Mouse (Mus musculus): ENCODE measurements around the gene Trpm5.
A peak's percentile ranks its signal among the peaks of the same experiment; 100 is the strongest.

Trpm5 gene

GRCm38 (mm10) chr7:143059202-143059870 lies 35.1 kb downstream of the Trpm5 start:
- DNase-seq (ENCODE audit: low read depth, low spot score) = no peak

GRCm38 (mm10) chr7:143058221-143058697 lies 36.2 kb downstream of the Trpm5 start:
- DNase-seq (ENCODE audit: low read depth, low spot score) = no peak

GRCm38 (mm10) chr7:143057667-143058220 lies 36.7 kb downstream of the Trpm5 start:
- DNase-seq (ENCODE audit: low read depth, low spot score) = no peak

GRCm38 (mm10) chr7:143057023-143057422 lies 37.4 kb downstream of the Trpm5 start:
- DNase-seq (ENCODE audit: low read depth, low spot score) = no peak

- DNase-seq (ENCODE audit: low read depth, low spot score) = no peak
Observed at GRCm38 (mm10) chr7:143055499-143056186, 38.8 kb downstream of the Trpm5 start.

GRCm38 (mm10) chr7:143055001-143055400 lies 39.4 kb downstream of the Trpm5 start:
- DNase-seq (ENCODE audit: low read depth, low spot score) = no peak

- DNase-seq (ENCODE audit: low read depth, low spot score) = no peak
Observed at GRCm38 (mm10) chr7:143054612-143054965, 39.9 kb downstream of the Trpm5 start.

GRCm38 (mm10) chr7:143053961-143054611 lies 40.4 kb downstream of the Trpm5 start:
- peak; percentile 54 for DNase-seq (ENCODE audit: low read depth, low spot score)

- DNase-seq (ENCODE audit: low read depth, low spot score) = peak; percentile 77
Observed at GRCm38 (mm10) chr7:143053008-143053899, 41.2 kb downstream of the Trpm5 start.

GRCm38 (mm10) chr7:143052626-143053007 lies 41.8 kb downstream of the Trpm5 start, which contains the start of gene Cd81:
Cd81 (plus strand) TSS chr7:143052739.
- peak; percentile 83 for DNase-seq (ENCODE audit: low read depth, low spot score)

GRCm38 (mm10) chr7:143051316-143051715 lies 43.1 kb downstream of the Trpm5 start:
- DNase-seq (ENCODE audit: low read depth, low spot score) = no peak

GRCm38 (mm10) chr7:143049841-143050816 lies 44.3 kb downstream of the Trpm5 start:
- DNase-seq (ENCODE audit: low read depth, low spot score) = peak; percentile 71

- no peak for DNase-seq (ENCODE audit: low read depth, low spot score)
Observed at GRCm38 (mm10) chr7:143049331-143049730, 45.1 kb downstream of the Trpm5 start.

- no peak for DNase-seq (ENCODE audit: low read depth, low spot score)
Observed at GRCm38 (mm10) chr7:143046358-143046757, 48.1 kb downstream of the Trpm5 start.

GRCm38 (mm10) chr7:143044826-143045206 lies 49.6 kb downstream of the Trpm5 start:
- peak; percentile 75 for DNase-seq (ENCODE audit: low read depth, low spot score)

GRCm38 (mm10) chr7:143044049-143044825 lies 50.2 kb downstream of the Trpm5 start:
- no peak for DNase-seq (ENCODE audit: low read depth, low spot score)

GRCm38 (mm10) chr7:143042897-143043300 lies 51.5 kb downstream of the Trpm5 start:
- DNase-seq (ENCODE audit: low read depth, low spot score) = no peak

GRCm38 (mm10) chr7:143042089-143042488 lies 52.4 kb downstream of the Trpm5 start:
- no peak for DNase-seq (ENCODE audit: low read depth, low spot score)

GRCm38 (mm10) chr7:143041138-143041822 lies 53.2 kb downstream of the Trpm5 start:
- DNase-seq (ENCODE audit: low read depth, low spot score) = no peak

All from R1 (cell line).